Mouse (Mus musculus): ENCODE measurements around the gene Pgam1. TPM values are rescaled to one million over a fixed set of nuclear protein-coding genes. Genes with fewer than 3 reads are reported as not detected.

Gene Pgam1
- polyA plus RNA-seq, 1 experiment from 2014 or later: 619 TPM

GRCm38 (mm10) chr19:41898860-41899259, 12.9 kb upstream of the Pgam1 start:
- H3K36me3 ChIP-seq: no peaks in the 10 kb centered on the region
- H3K9ac ChIP-seq: no peak overlapping the region
- no peak for ATAC-seq (ENCODE audit: borderline replicate concordance, extremely low read depth, low FRiP score, low TSS enrichment)
- H3K4me3 ChIP-seq: no peak overlapping the region
- WGBS: 45% methylated on average over 4 of the region's 4 CpGs
- H3K4me2 ChIP-seq: no peak overlapping the region
- no peak overlapping the region for H3K27ac ChIP-seq
- peaks cover 20% of the 10 kb centered on the region for H3K4me1 ChIP-seq
- no peaks in the 10 kb centered on the region for H3K9me3 ChIP-seq
- no peaks in the 10 kb centered on the region for H3K27me3 ChIP-seq

- H3K9me3 ChIP-seq: no peaks in the 10 kb centered on the region
- H3K27ac ChIP-seq: no peak overlapping the region
- no peak overlapping the region for H3K9ac ChIP-seq
- H3K36me3 ChIP-seq: no peaks in the 10 kb centered on the region
- no peak overlapping the region for H3K4me2 ChIP-seq
- no peak for ATAC-seq (ENCODE audit: borderline replicate concordance, extremely low read depth, low FRiP score, low TSS enrichment)
- H3K4me1 ChIP-seq: peaks cover 10% of the 10 kb centered on the region
- no peaks in the 10 kb centered on the region for H3K27me3 ChIP-seq
- H3K4me3 ChIP-seq: no peak overlapping the region
- WGBS: 75% methylated on average over 8 of the region's 8 CpGs
Measured at GRCm38 (mm10) chr19:41900495-41901090, 11.1 kb upstream of the Pgam1 start.

GRCm38 (mm10) chr19:41901696-41902095, 10.0 kb upstream of the Pgam1 start:
- no peaks in the 10 kb centered on the region for H3K27me3 ChIP-seq
- 22% methylated on average over 2 of the region's 2 CpGs for WGBS
- no peaks in the 10 kb centered on the region for H3K9me3 ChIP-seq
- ATAC-seq (ENCODE audit: borderline replicate concordance, extremely low read depth, low FRiP score, low TSS enrichment): no peak
- no peak overlapping the region for H3K9ac ChIP-seq
- no peak overlapping the region for H3K4me2 ChIP-seq
- no peaks in the 10 kb centered on the region for H3K36me3 ChIP-seq
- peaks cover 11% of the 10 kb centered on the region; the same call in 1 of the 2 replicates for H3K4me1 ChIP-seq
- no peak overlapping the region for H3K4me3 ChIP-seq
- 0 out of 2 replicates have a peak overlapping the region, but pooled peaks have one; percentile 21 for H3K27ac ChIP-seq

- no peak overlapping the region for H3K4me2 ChIP-seq
- no peak overlapping the region for H3K4me3 ChIP-seq
- no peaks in the 10 kb centered on the region for H3K27me3 ChIP-seq
- H3K4me1 ChIP-seq: peaks cover 23% of the 10 kb centered on the region
- H3K9ac ChIP-seq: no peak overlapping the region
- WGBS: 76% methylated on average over 10 of the region's 10 CpGs
- H3K36me3 ChIP-seq: no peaks in the 10 kb centered on the region
- ATAC-seq (ENCODE audit: borderline replicate concordance, extremely low read depth, low FRiP score, low TSS enrichment): no peak
- H3K27ac ChIP-seq: no peak overlapping the region
- no peaks in the 10 kb centered on the region for H3K9me3 ChIP-seq
Measured at GRCm38 (mm10) chr19:41902848-41903593, 8.7 kb upstream of the Pgam1 start.

GRCm38 (mm10) chr19:41905246-41905645, 6.5 kb upstream of the Pgam1 start:
- Histone ChIP-seq H3K36me3 (no peaks in the 10 kb centered on the region), H3K9me3 (no peaks in the 10 kb centered on the region), H3K4me1 (peaks cover 28% of the 10 kb centered on the region), H3K27ac (no peak overlapping the region), H3K27me3 (no peaks in the 10 kb centered on the region), H3K4me3 (no peak overlapping the region), H3K4me2 (no peak overlapping the region), H3K9ac (no peak overlapping the region)
- no peak for ATAC-seq (ENCODE audit: borderline replicate concordance, extremely low read depth, low FRiP score, low TSS enrichment)
- WGBS: 70% methylated on average over 2 of the region's 2 CpGs

- no peak for ATAC-seq (ENCODE audit: borderline replicate concordance, extremely low read depth, low FRiP score, low TSS enrichment)
- Histone ChIP-seq H3K9me3 (no peaks in the 10 kb centered on the region), H3K27ac (peak overlapping the region; percentile 66), H3K4me3 (no peak overlapping the region), H3K9ac (no peak overlapping the region), H3K27me3 (no peaks in the 10 kb centered on the region), H3K36me3 (no peaks in the 10 kb centered on the region), H3K4me1 (peaks cover 31% of the 10 kb centered on the region), H3K4me2 (no peak overlapping the region)
- WGBS: 36% methylated on average over 6 of the region's 6 CpGs
Measured at GRCm38 (mm10) chr19:41906311-41907078, 5.2 kb upstream of the Pgam1 start.

GRCm38 (mm10) chr19:41907079-41907760, 4.5 kb upstream of the Pgam1 start:
- ATAC-seq (ENCODE audit: borderline replicate concordance, extremely low read depth, low FRiP score, low TSS enrichment): no peak
- Histone ChIP-seq H3K27me3 (no peaks in the 10 kb centered on the region), H3K27ac (peak overlapping the region; percentile 66), H3K4me2 (0 out of 2 replicates have a peak overlapping the region, but pooled peaks have one; percentile 3), H3K9ac (no peak overlapping the region), H3K4me1 (peaks cover 27% of the 10 kb centered on the region), H3K9me3 (no peaks in the 10 kb centered on the region), H3K36me3 (no peaks in the 10 kb centered on the region), H3K4me3 (no peak overlapping the region)
- 20% methylated on average over 8 of the region's 8 CpGs for WGBS

- no peak for ATAC-seq (ENCODE audit: borderline replicate concordance, extremely low read depth, low FRiP score, low TSS enrichment)
- no peak overlapping the region for H3K9ac ChIP-seq
- H3K27ac ChIP-seq: no peak overlapping the region
- H3K4me1 ChIP-seq: peaks cover 37% of the 10 kb centered on the region
- WGBS: 75% methylated on average over 3 of the region's 3 CpGs
- no peaks in the 10 kb centered on the region for H3K9me3 ChIP-seq
- no peaks in the 10 kb centered on the region for H3K36me3 ChIP-seq
- no peaks in the 10 kb centered on the region for H3K27me3 ChIP-seq
- no peak overlapping the region for H3K4me3 ChIP-seq
- no peak overlapping the region for H3K4me2 ChIP-seq
Measured at GRCm38 (mm10) chr19:41908736-41909135, 3.0 kb upstream of the Pgam1 start.

GRCm38 (mm10) chr19:41910396-41910795, 1.3 kb upstream of the Pgam1 start:
- WGBS: 59% methylated on average over 2 of the region's 2 CpGs
- Histone ChIP-seq H3K4me2 (no peak overlapping the region), H3K27ac (peak overlapping the region; percentile 69), H3K27me3 (no peaks in the 10 kb centered on the region), H3K9ac (no peak overlapping the region), H3K9me3 (no peaks in the 10 kb centered on the region), H3K4me3 (no peak overlapping the region), H3K36me3 (peaks cover 3% of the 10 kb centered on the region; the same call in 1 of the 2 replicates), H3K4me1 (peaks cover 46% of the 10 kb centered on the region)
- ATAC-seq (ENCODE audit: borderline replicate concordance, extremely low read depth, low FRiP score, low TSS enrichment): no peak

GRCm38 (mm10) chr19:41912121-41913080, 678 bp downstream of the Pgam1 start:
- WGBS: under 1% methylated on average over 53 of the region's 53 CpGs
- Histone ChIP-seq H3K9ac (peak overlapping the region; percentile 90), H3K36me3 (peaks cover 21% of the 10 kb centered on the region), H3K27me3 (no peaks in the 10 kb centered on the region), H3K4me1 (peaks cover 34% of the 10 kb centered on the region), H3K27ac (peak overlapping the region; percentile 96), H3K9me3 (no peaks in the 10 kb centered on the region), H3K4me3 (peak overlapping the region; percentile 87), H3K4me2 (peak overlapping the region; percentile 80)
- ATAC-seq (ENCODE audit: borderline replicate concordance, extremely low read depth, low FRiP score, low TSS enrichment): peak; percentile 65

All from lung, embryonic 15.5 days (tissue).